Mouse (Mus musculus) midbrain, embryonic 12.5 days (tissue): Measurements from ENCODE around the gene Psmc3ip. TPM values are rescaled to one million over a fixed set of nuclear protein-coding genes. Genes with fewer than 3 reads are reported as not detected.

Experiments
- ATAC-seq: fragments of 200-750 bp; cut with Nextera tagmentation; 2 replicates; pipeline ENCODE4 v1.8.0; 2017; ENCODE audit warnings: low read depth, moderate TSS enrichment, moderate library complexity; ENCODE audit not compliant: low FRiP score
- H3K27ac ChIP-seq: fragments of 300-500 bp; sonication (generic); replicated peaks from 2 replicates; pipeline ENCODE4 v1.5.1; 2016; ENCODE audit warnings: mild to moderate bottlenecking
- H3K27me3 ChIP-seq: fragments of 300-500 bp; sonication (generic); 2 replicates; pipeline ENCODE4 v1.6.1; 2016; ENCODE audit warnings: mild to moderate bottlenecking
- H3K36me3 ChIP-seq: fragments of 300-500 bp; sonication (generic); 2 replicates; pipeline ENCODE4 v1.6.1; 2016
- H3K4me1 ChIP-seq: fragments of 300-500 bp; sonication (generic); 2 replicates; pipeline ENCODE4 v1.6.1; 2016
- H3K4me2 ChIP-seq: fragments of 300-500 bp; sonication (generic); replicated peaks from 2 replicates; pipeline ENCODE4 v1.6.1; 2016; ENCODE audit warnings: mild to moderate bottlenecking, moderate library complexity
- H3K4me3 ChIP-seq: fragments of 300-500 bp; sonication (generic); 2 replicates; pipeline ENCODE4 v1.5.1; 2016; ENCODE audit warnings: mild to moderate bottlenecking
- H3K9ac ChIP-seq: fragments of 300-500 bp; sonication (generic); replicated peaks from 2 replicates; pipeline ENCODE4 v1.6.1; 2016; ENCODE audit warnings: mild to moderate bottlenecking, moderate library complexity
- H3K9me3 ChIP-seq: fragments of 300-500 bp; sonication (generic); 2 replicates; pipeline ENCODE4 v1.6.1; 2016; ENCODE audit warnings: mild to moderate bottlenecking
- WGBS: fragments of 180-500 bp; shearing (Covaris S2); methylation state at CpG from one replicate; pipeline ENCODE4 v1.1.7; 2016; 5-methylcytosine and 5-hydroxymethylcytosine counted together
- polyA plus RNA-seq: library from polyadenylated mRNA; unstranded; fragments of >200 nt; fragmentation: Nextera tagmentation; extraction: Ambion mirVana; gene quantifications from 2 replicates; pipeline ENCODE4 v1.2.1, GENCODE M21; 2016

Gene Psmc3ip
- polyA plus RNA-seq, 1 experiment from 2014 or later, result 41.7 TPM

DNA sequence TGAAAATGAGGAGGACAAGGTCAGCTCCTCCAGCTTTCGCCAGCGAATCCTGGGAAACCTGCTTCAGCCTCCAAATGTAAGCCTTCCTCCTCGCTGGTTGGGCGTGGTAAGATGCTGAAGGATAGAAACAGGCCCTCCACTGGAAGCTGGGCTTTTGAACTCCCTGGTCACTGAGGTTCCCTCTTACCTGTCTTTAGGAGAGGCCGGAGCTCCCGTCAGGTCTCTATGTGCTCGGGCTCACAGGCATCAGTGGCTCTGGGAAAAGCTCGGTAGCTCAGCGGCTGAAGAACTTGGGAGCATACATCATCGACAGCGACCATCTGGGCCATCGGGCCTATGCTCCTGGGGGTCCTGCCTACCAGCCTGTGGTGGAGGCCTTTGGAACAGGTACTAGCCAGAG is 10.4 kb downstream of the Psmc3ip start:
- peaks cover 18% of the 10 kb centered on the region for H3K27me3 ChIP-seq
- H3K9me3 ChIP-seq, result no peaks in the 10 kb centered on the region
- H3K4me3 ChIP-seq, result no peak overlapping the region
- H3K36me3 ChIP-seq, result peaks cover 18% of the 10 kb centered on the region
- WGBS, result 93% methylated on average over 12 of the region's 12 CpGs
- ATAC-seq, result no peak
- no peak overlapping the region for H3K4me2 ChIP-seq
- H3K27ac ChIP-seq, result no peak overlapping the region
- H3K9ac ChIP-seq, result no peak overlapping the region
- peaks cover 42% of the 10 kb centered on the region for H3K4me1 ChIP-seq

GRCm38 (mm10) chr11:101084246-101084645 is 11.0 kb downstream of the Psmc3ip start:
- H3K27ac ChIP-seq, result no peak overlapping the region
- H3K4me1 ChIP-seq, result peaks cover 42% of the 10 kb centered on the region
- H3K9me3 ChIP-seq, result no peaks in the 10 kb centered on the region
- no peak overlapping the region for H3K9ac ChIP-seq
- H3K4me3 ChIP-seq, result no peak overlapping the region
- H3K36me3 ChIP-seq, result peaks cover 12% of the 10 kb centered on the region; the same call in 1 of the 2 replicates
- WGBS, result 84% methylated on average over 14 of the region's 14 CpGs
- no peak overlapping the region for H3K4me2 ChIP-seq
- ATAC-seq, result no peak
- H3K27me3 ChIP-seq, result peaks cover 24% of the 10 kb centered on the region

GRCm38 (mm10) chr11:101083083-101083697 is 12.0 kb downstream of the Psmc3ip start:
- H3K27ac ChIP-seq, result peak overlapping the region; percentile 84
- H3K4me2 ChIP-seq, result peak overlapping the region; percentile 98
- 37% methylated on average over 19 of the region's 19 CpGs for WGBS
- H3K27me3 ChIP-seq, result peaks cover 34% of the 10 kb centered on the region
- H3K4me3 ChIP-seq, result peak overlapping the region; percentile 83
- H3K4me1 ChIP-seq, result peaks cover 38% of the 10 kb centered on the region
- H3K9ac ChIP-seq, result peak overlapping the region; percentile 94
- no peaks in the 10 kb centered on the region for H3K9me3 ChIP-seq
- no peak for ATAC-seq
- 0 out of 2 replicates have a peak, but pooled peaks cover 2% of the 10 kb centered on the region for H3K36me3 ChIP-seq

DNA sequence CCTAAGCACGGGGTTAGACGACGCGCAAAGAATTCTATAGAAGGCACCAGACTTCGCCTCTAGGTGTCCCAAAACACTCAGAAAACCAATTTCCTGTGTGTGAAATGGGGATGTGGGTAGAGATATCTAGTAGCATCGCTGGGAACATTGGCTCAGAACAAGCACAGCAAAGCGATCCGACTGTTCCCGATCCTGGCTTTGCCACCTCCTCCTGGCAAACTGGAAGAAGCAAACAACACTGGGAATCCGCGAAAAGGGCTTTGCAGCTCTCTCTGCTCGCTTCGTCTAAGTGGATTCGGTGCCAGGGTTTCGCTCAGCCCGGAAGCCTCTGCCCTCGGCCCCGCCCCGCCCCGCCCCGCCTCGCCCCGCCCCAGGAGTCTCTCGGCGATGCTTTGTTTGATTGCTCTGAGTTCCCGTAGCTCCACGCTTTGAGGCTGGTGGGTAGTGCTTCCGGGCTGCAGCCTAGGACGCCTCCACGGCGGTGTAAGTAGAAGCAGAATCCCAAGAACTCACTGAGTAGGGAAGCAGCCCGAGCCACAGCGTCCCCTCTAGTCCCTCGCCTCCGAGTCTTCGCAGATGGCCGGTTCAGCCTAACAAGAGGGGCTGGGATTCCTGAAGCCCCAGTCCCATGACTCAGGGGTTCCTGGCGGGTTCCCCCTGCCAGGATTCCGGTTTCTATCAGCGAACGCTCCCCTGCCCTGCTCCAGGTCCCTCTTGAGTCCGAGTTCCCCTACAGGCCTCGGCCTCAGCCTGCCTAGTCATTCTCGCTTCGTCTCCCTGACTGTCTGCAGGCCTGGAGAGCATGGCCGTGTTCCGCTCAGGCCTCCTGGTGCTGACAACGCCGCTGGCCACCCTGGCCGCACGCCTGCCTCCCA is 12.8 kb downstream of the Psmc3ip start, which contains the start of gene Coasy:
Gene Coasy (plus strand): TSS at position 358 of the 875 bp plus-strand sequence.
- H3K36me3 ChIP-seq, result 0 out of 2 replicates have a peak, but pooled peaks cover 2% of the 10 kb centered on the region
- no peaks in the 10 kb centered on the region for H3K9me3 ChIP-seq
- peak within 1 kb of the TSS; percentile 84 for H3K27ac ChIP-seq
- H3K27me3 ChIP-seq, result peaks cover 42% of the 10 kb centered on the region
- peak; percentile 93 for ATAC-seq
- H3K9ac ChIP-seq, result peak within 1 kb of the TSS; percentile 94
- peaks cover 30% of the 10 kb centered on the region for H3K4me1 ChIP-seq
- peak within 1 kb of the TSS; percentile 98 for H3K4me2 ChIP-seq
- WGBS, result under 1% methylated on average over 51 of the region's 51 CpGs
- H3K4me3 ChIP-seq, result peak within 1 kb of the TSS; percentile 83

- Histone ChIP-seq H3K9me3 (no peaks in the 10 kb centered on the region), H3K4me1 (peaks cover 28% of the 10 kb centered on the region), H3K4me3 (peak overlapping the region; percentile 83), H3K9ac (peak overlapping the region; percentile 94), H3K27ac (peak overlapping the region; percentile 84), H3K36me3 (peaks cover 3% of the 10 kb centered on the region; the same call in 1 of the 2 replicates), H3K27me3 (peaks cover 50% of the 10 kb centered on the region), H3K4me2 (peak overlapping the region; percentile 98)
- WGBS, result 5% methylated on average over 10 of the region's 10 CpGs
- ATAC-seq, result no peak
These were observed 13.6 kb downstream of the Psmc3ip start for GRCm38 (mm10) chr11:101081659-101082058.

GRCm38 (mm10) chr11:101080421-101080820 is 14.8 kb downstream of the Psmc3ip start:
- Histone ChIP-seq H3K27ac (no peak overlapping the region), H3K4me2 (no peak overlapping the region), H3K9ac (no peak overlapping the region), H3K36me3 (peaks cover 4% of the 10 kb centered on the region; the same call in 1 of the 2 replicates), H3K4me3 (no peak overlapping the region), H3K27me3 (peaks cover 56% of the 10 kb centered on the region), H3K9me3 (no peaks in the 10 kb centered on the region), H3K4me1 (peaks cover 17% of the 10 kb centered on the region)
- no peak for ATAC-seq
- WGBS, result 67% methylated on average over 5 of the region's 5 CpGs

- H3K9me3 ChIP-seq, result no peaks in the 10 kb centered on the region
- no peak overlapping the region for H3K9ac ChIP-seq
- no peak overlapping the region for H3K4me2 ChIP-seq
- H3K36me3 ChIP-seq, result peaks cover 4% of the 10 kb centered on the region; the same call in 1 of the 2 replicates
- peaks cover 56% of the 10 kb centered on the region for H3K27me3 ChIP-seq
- no peak overlapping the region for H3K4me3 ChIP-seq
- H3K4me1 ChIP-seq, result peaks cover 17% of the 10 kb centered on the region
- no peak overlapping the region for H3K27ac ChIP-seq
- ATAC-seq, result no peak
- 3% methylated on average over 26 of the region's 27 CpGs for WGBS
These were observed 15.5 kb downstream of the Psmc3ip start for GRCm38 (mm10) chr11:101079746-101080145.

DNA sequence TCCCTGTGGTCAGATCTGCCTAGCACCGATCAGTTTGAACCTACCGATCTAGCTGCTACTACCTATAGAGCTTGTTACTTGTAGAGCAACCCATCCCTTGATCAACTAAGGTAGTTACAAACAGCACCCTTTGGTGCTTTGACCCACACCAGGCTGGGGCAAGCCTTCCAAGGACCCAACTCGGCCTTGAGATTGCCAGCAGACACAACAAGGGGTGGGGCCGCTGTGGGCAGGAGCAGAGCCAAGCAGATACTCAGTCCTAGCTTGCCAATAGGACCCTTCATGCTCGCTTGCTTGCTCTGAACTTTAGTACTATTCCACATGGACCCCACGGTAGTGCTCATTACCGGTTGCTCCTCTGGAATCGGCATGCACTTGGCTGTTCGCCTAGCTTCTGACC is 17.1 kb downstream of the Psmc3ip start, which contains the start of gene Hsd17b1:
Gene Hsd17b1 (plus strand): TSS at position 291 of the 400 bp plus-strand sequence.
- no peak within 1 kb of the TSS for H3K4me3 ChIP-seq
- 66% methylated on average over 9 of the region's 9 CpGs for WGBS
- no peaks in the 10 kb centered on the region for H3K9me3 ChIP-seq
- ATAC-seq, result no peak
- H3K27ac ChIP-seq, result no peak within 1 kb of the TSS
- peaks cover 4% of the 10 kb centered on the region; the same call in 1 of the 2 replicates for H3K36me3 ChIP-seq
- H3K27me3 ChIP-seq, result peaks cover 56% of the 10 kb centered on the region
- H3K4me1 ChIP-seq, result peaks cover 11% of the 10 kb centered on the region
- no peak within 1 kb of the TSS for H3K4me2 ChIP-seq
- H3K9ac ChIP-seq, result no peak within 1 kb of the TSS

GRCm38 (mm10) chr11:101071810-101072428 is 23.3 kb downstream of the Psmc3ip start:
- Histone ChIP-seq H3K27ac (no peak overlapping the region), H3K36me3 (peaks cover 4% of the 10 kb centered on the region; the same call in 1 of the 2 replicates), H3K9ac (no peak overlapping the region), H3K9me3 (no peaks in the 10 kb centered on the region), H3K4me1 (peaks cover 17% of the 10 kb centered on the region), H3K4me3 (no peak overlapping the region), H3K4me2 (no peak overlapping the region), H3K27me3 (peaks cover 37% of the 10 kb centered on the region)
- WGBS, result 73% methylated on average over 14 of the region's 14 CpGs
- ATAC-seq, result no peak

GRCm38 (mm10) chr11:101070987-101071386 is 24.2 kb downstream of the Psmc3ip start:
- peaks cover 18% of the 10 kb centered on the region for H3K4me1 ChIP-seq

DNA sequence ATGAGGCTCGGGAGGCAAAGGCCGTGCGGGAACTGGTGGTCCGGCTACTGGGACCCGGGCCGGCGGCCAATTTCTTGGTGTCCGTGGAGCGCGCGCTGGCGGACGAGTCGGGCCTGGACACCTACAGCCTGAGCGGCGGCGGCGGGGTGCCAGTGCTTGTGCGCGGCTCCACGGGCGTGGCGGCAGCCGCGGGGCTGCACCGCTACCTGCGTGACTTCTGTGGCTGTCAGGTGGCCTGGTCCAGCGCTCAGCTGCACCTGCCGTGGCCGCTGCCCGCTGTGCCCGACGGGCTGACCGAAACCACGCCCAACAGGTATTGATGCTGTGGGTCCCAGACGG is 25.1 kb downstream of the Psmc3ip start:
- H3K27ac ChIP-seq, result 0 out of 2 replicates have a peak overlapping the region, but pooled peaks have one; percentile 20
- under 1% methylated on average over 36 of the region's 36 CpGs for WGBS

More at GRCm38 (mm10) chr11:101070987-101071386, 24.2 kb downstream of the Psmc3ip start:
- H3K9me3 ChIP-seq, result no peaks in the 10 kb centered on the region
- H3K36me3 ChIP-seq, result no peaks in the 10 kb centered on the region
- H3K27ac ChIP-seq, result no peak overlapping the region
- H3K4me3 ChIP-seq, result peak overlapping the region; percentile 85; the same call in 1 of the 2 replicates
- H3K9ac ChIP-seq, result peak overlapping the region; percentile 80; the same call in 1 of the 2 replicates
- peak overlapping the region; percentile 99 for H3K4me2 ChIP-seq
- WGBS, result 77% methylated on average over 6 of the region's 6 CpGs
- no peak for ATAC-seq
- H3K27me3 ChIP-seq, result peaks cover 28% of the 10 kb centered on the region

More for the DNA sequence above, 25.1 kb downstream of the Psmc3ip start:
- H3K36me3 ChIP-seq, result no peaks in the 10 kb centered on the region
- peak overlapping the region; percentile 80 for H3K9ac ChIP-seq
- ATAC-seq, result peak; percentile 65
- no peaks in the 10 kb centered on the region for H3K9me3 ChIP-seq
- peak overlapping the region; percentile 85 for H3K4me3 ChIP-seq
- peaks cover 18% of the 10 kb centered on the region for H3K4me1 ChIP-seq
- H3K4me2 ChIP-seq, result peak overlapping the region; percentile 99
- H3K27me3 ChIP-seq, result peaks cover 28% of the 10 kb centered on the region
